Mouse (Mus musculus): ENCODE measurements around the gene Casc1. TPM values are rescaled to one million over a fixed set of nuclear protein-coding genes. Genes with fewer than 3 reads are reported as not detected.
"Not testable (repeated sequence)": the region's sequence is repeated elsewhere in the genome, so short reads cannot be mapped to it uniquely, and the experiment has no call there.

Gene Casc1
- polyA plus RNA-seq, 2 experiments, result 0.09 to 0.19 TPM

- no peaks in the 10 kb centered on the region for H3K36me3 ChIP-seq (replicated peaks; ENCODE audit: control insufficient read depth, insufficient read depth, low read depth)
- no peak overlapping the region for H3K27ac ChIP-seq
- ATAC-seq (ENCODE audit: insufficient read depth) (no peak), DNase-seq (ENCODE audit: low read depth in 3 of 3, low spot score in 3 of 3) (no peak)
- H3K9ac ChIP-seq (replicated peaks), result no peak overlapping the region
- H3K4me2 ChIP-seq (ENCODE audit: low read depth), result no peak overlapping the region
- TF ChIP-seq CTCF (IDR thresholded peaks at IDR 0.05; ENCODE audit: low read depth) (no peak), EP300 (IDR thresholded peaks at IDR 0.05; ENCODE audit: low read depth) (no peak)
- H3K27me3 ChIP-seq (ENCODE audit: control insufficient read depth, insufficient read depth, low read length), result no peaks in the 10 kb centered on the region
- H3K4me3 ChIP-seq (ENCODE audit: insufficient read depth in 1 of 2, low read depth in 2 of 2, low read length in 2 of 2), result no peak overlapping the region
- H3K4me1 ChIP-seq (replicated peaks; ENCODE audit: control insufficient read depth in 2 of 2, insufficient read depth in 2 of 2, low read length in 1 of 2), result peaks cover 0 to 3% of the 10 kb centered on the region in 2 experiments; a peak in 1 of 4 replicates
- H3K9me3 ChIP-seq (ENCODE audit: control insufficient read depth, low read length), result no peaks in the 10 kb centered on the region
- WGBS (ENCODE audit: insufficient replicate concordance), result 65% methylated on average over 3 of the region's 3 CpGs
These were observed 75.5 kb downstream of the Casc1 start for GRCm38 (mm10) chr6:145135295-145135694.

DNA sequence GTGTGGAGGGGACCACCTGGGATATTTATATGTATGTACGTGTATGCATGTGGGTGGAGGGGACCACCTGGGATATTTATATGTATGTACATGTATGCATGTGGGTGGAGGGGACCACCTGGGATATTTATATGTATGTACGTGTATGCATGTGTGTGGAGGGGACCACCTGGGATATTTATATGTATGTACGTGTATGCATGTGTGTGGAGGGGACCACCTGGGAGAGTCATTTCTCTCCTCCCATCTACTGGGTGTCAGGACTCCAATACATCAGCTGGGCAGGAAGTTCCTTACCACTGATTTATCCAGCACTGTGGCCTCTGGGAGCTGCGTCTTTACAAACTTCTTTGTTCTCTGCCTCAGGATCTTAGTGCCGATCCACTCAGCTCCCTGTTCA lies 77.8 kb downstream of the Casc1 start:
- H3K9me3 ChIP-seq (ENCODE audit: control insufficient read depth, low read length); H3K27me3 ChIP-seq (ENCODE audit: control insufficient read depth, insufficient read depth, low read length); DNase-seq (ENCODE audit: low read depth in 3 of 3, low spot score in 3 of 3); H3K9ac ChIP-seq (replicated peaks); ATAC-seq (ENCODE audit: insufficient read depth); H3K4me1 ChIP-seq (replicated peaks; ENCODE audit: control insufficient read depth in 2 of 2, insufficient read depth in 2 of 2, low read length in 1 of 2); H3K4me2 ChIP-seq (ENCODE audit: low read depth); H3K36me3 ChIP-seq (replicated peaks; ENCODE audit: control insufficient read depth, insufficient read depth, low read depth); H3K27ac ChIP-seq; H3K4me3 ChIP-seq (ENCODE audit: insufficient read depth in 1 of 2, low read depth in 2 of 2, low read length in 2 of 2): not testable (repeated sequence)
- WGBS (ENCODE audit: insufficient replicate concordance), result 75% methylated on average over 5 of the region's 5 CpGs

DNA sequence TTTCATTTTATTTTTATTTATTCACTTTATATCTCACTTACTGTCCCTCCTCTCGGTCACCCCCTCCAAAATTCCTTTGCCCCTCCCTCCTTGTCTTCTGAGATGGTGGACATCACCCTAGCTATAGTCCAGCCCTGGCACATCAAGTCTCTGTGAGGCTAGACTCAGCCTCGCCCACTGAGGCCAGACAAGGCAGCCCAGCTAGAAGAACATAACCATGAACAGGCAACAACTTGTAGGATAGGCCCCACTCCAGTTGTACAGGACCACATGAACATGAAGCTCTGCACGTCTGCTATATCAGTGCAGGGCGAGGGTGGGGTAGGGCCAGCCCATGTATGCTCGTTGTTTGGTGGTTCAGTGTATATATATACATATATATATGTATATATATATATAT lies 78.8 kb downstream of the Casc1 start:
- H3K36me3 ChIP-seq (replicated peaks; ENCODE audit: control insufficient read depth, insufficient read depth, low read depth), result no peaks in the 10 kb centered on the region
- H3K9ac ChIP-seq (replicated peaks), result no peak overlapping the region
- TF ChIP-seq CTCF (IDR thresholded peaks at IDR 0.05; ENCODE audit: low read depth) (no peak), EP300 (IDR thresholded peaks at IDR 0.05; ENCODE audit: low read depth) (no peak)
- H3K4me3 ChIP-seq (ENCODE audit: insufficient read depth in 1 of 2, low read depth in 2 of 2, low read length in 2 of 2), result no peak overlapping the region
- no peaks in the 10 kb centered on the region for H3K9me3 ChIP-seq (ENCODE audit: control insufficient read depth, low read length)
- no peak overlapping the region for H3K27ac ChIP-seq
- WGBS (ENCODE audit: insufficient replicate concordance), result 55% methylated on average over 5 of the region's 5 CpGs
- no peak overlapping the region for H3K4me2 ChIP-seq (ENCODE audit: low read depth)
- DNase-seq (ENCODE audit: low read depth in 3 of 3, low spot score in 3 of 3) (no peak), ATAC-seq (ENCODE audit: insufficient read depth) (no peak)
- no peaks in the 10 kb centered on the region; a peak in 1 of 4 replicates for H3K4me1 ChIP-seq (replicated peaks; ENCODE audit: control insufficient read depth in 2 of 2, insufficient read depth in 2 of 2, low read length in 1 of 2)
- H3K27me3 ChIP-seq (ENCODE audit: control insufficient read depth, insufficient read depth, low read length), result no peaks in the 10 kb centered on the region

- ATAC-seq (ENCODE audit: insufficient read depth) (no peak), DNase-seq (ENCODE audit: low read depth in 3 of 3, low spot score in 3 of 3) (no peak)
- H3K36me3 ChIP-seq (replicated peaks; ENCODE audit: control insufficient read depth, insufficient read depth, low read depth), result no peaks in the 10 kb centered on the region
- H3K4me1 ChIP-seq (replicated peaks; ENCODE audit: control insufficient read depth in 2 of 2, insufficient read depth in 2 of 2, low read length in 1 of 2), result peaks cover 4 to 14% of the 10 kb centered on the region in 2 experiments
- no peaks in the 10 kb centered on the region for H3K9me3 ChIP-seq (ENCODE audit: control insufficient read depth, low read length)
- H3K4me2 ChIP-seq (ENCODE audit: low read depth), result no peak overlapping the region
- TF ChIP-seq EP300 (IDR thresholded peaks at IDR 0.05; ENCODE audit: low read depth), result no peak
- no peak for TF ChIP-seq CTCF (IDR thresholded peaks at IDR 0.05; ENCODE audit: low read depth)
- no peak overlapping the region for H3K27ac ChIP-seq
- H3K9ac ChIP-seq (replicated peaks), result no peak overlapping the region
- H3K27me3 ChIP-seq (ENCODE audit: control insufficient read depth, insufficient read depth, low read length), result no peaks in the 10 kb centered on the region
- WGBS (ENCODE audit: insufficient replicate concordance), result 50% methylated on average over 4 of the region's 4 CpGs
- no peak overlapping the region for H3K4me3 ChIP-seq (ENCODE audit: insufficient read depth in 1 of 2, low read depth in 2 of 2, low read length in 2 of 2)
These were observed 81.2 kb downstream of the Casc1 start for GRCm38 (mm10) chr6:145129563-145129962.

DNA sequence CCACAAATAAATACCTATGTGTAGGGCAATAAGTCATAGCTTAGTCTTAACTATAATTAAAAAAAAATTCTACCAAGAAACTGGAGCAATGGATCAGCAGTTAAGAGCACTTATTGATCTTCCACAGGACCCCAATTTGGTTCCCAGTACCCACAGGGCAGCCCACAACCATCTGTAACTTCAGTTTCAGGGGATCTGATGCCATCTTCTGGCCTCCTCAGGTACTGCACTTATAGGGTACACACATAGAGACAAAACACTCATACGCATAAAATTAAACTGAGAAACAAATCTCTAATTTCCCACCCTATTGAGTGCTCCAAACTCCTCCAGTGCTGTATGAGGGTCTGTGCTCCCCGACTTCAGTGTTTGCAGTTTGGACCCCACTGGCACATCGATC lies 83.2 kb downstream of the Casc1 start:
- H3K4me1 ChIP-seq (replicated peaks; ENCODE audit: control insufficient read depth in 2 of 2, insufficient read depth in 2 of 2, low read length in 1 of 2), result peaks cover 4 to 27% of the 10 kb centered on the region in 2 experiments
- no peak overlapping the region for H3K4me2 ChIP-seq (ENCODE audit: low read depth)
- H3K4me3 ChIP-seq (ENCODE audit: insufficient read depth in 1 of 2, low read depth in 2 of 2, low read length in 2 of 2), result no peak overlapping the region
- no peaks in the 10 kb centered on the region for H3K9me3 ChIP-seq (ENCODE audit: control insufficient read depth, low read length)
- H3K27ac ChIP-seq, result no peak overlapping the region
- WGBS (ENCODE audit: insufficient replicate concordance), result 88% methylated on average over 3 of the region's 3 CpGs
- DNase-seq (ENCODE audit: low read depth in 3 of 3, low spot score in 3 of 3), result no peak
- no peaks in the 10 kb centered on the region for H3K36me3 ChIP-seq (replicated peaks; ENCODE audit: control insufficient read depth, insufficient read depth, low read depth)
- H3K27me3 ChIP-seq (ENCODE audit: control insufficient read depth, insufficient read depth, low read length), result no peaks in the 10 kb centered on the region
- no peak overlapping the region for H3K9ac ChIP-seq (replicated peaks)
- ATAC-seq (ENCODE audit: insufficient read depth), result no peak
- TF ChIP-seq EP300 (IDR thresholded peaks at IDR 0.05; ENCODE audit: low read depth) (no peak), CTCF (IDR thresholded peaks at IDR 0.05; ENCODE audit: low read depth) (peak; percentile 50)

Data from liver, embryonic 14.5 days (tissue).